Mouse (Mus musculus): ENCODE data around the gene Dhx57. TPM values are rescaled to one million over a fixed set of nuclear protein-coding genes. Genes with fewer than 3 reads are reported as not detected.

Dhx57 gene
- polyA plus RNA-seq, 1 experiment = 5.0 TPM

DNA sequence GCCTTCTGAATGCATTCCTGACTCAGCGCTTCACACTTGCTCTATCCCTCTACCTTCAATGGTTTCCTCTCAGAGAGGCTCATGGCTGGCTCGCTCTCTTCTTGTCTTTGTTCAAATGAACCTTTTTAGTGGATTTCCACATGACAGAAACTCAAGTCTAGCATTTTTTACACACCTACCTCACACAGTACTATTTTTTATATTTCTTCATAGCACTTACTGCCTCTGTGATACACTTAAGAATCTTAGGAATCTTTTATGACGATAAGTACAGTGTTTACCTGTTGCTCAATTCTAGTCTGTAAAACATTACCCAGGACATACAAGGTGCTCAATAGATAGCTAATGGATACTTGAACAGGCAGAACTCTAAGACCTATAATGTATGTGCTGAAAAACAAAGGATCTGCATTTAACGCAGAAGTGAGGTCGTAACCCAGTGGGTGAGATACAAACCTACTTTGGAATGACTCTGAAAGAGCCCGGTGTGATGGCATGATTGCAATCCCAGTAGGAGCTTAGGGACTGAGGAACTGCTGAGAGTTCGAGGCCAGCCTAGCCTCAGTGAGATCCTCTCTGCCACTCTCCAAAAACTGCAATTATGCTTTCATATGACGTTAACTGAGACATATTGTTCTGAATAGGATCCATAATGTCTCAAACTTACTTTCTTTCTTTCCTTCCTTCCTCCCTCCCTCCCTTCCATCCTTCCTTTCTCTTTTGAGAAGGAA lies 10.8 kb downstream of the Dhx57 start:
- no peak for TF ChIP-seq GATA1 (IDR thresholded peaks at IDR 0.05; ENCODE audit: low read length)

DNA sequence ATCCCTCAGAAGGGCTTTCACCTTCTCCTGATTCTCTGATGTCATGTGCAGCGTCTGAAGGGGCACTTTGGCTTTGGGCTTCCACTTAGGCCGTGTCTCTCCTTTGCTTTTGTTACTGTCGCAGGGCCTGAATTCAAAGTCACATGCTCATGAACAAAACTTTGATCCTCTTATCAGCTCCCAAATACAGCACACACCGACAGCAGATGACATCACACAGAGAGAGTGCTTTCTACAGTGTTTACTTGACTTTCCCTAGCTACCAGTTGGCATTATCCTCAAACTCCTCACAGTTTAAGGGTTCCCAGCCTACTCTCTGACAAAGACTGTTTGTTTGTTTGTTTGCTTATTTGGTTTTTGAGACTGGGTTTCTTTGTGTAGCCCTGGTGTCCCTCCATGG lies 12.0 kb downstream of the Dhx57 start:
- TF ChIP-seq GATA1 (IDR thresholded peaks at IDR 0.05; ENCODE audit: low read length) = no peak

DNA sequence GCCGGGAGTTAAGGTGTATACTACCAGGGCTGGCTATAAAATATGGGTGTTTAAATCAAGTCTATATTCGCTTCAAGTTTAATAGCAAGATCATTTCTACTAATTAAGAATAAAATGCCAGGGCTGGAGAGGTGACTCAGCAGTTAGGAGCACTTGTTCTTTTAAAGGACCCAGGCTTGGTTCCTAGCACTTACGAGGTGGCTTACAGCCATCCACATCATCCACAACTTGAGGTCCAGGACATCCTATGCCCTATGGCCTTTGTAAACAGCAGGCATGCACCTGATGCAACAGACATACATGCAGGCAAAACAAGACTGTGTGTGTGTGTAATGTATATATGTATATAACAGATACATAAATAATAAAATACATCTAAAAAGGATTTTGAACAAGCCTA lies 22.1 kb downstream of the Dhx57 start:
- TF ChIP-seq GATA1 (IDR thresholded peaks at IDR 0.05; ENCODE audit: low read length) = no peak

DNA sequence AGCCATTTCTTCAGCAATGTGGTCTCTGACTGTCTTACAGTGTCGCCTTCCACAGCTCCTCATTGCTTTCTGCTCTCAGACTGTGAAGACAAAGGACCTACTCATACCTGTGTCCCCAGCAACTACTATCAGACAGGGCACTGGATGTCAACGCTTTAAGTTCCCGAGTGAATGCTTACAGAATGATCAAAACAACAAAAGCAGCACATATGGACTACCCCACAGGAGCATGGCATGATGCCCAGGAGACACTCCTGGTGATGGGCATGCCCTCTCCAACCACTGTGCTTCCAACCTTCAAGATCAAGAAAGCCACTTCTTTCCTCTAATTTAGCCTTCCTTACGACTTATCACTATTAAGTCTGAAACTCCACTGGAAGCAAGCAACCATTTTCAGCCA lies 23.2 kb downstream of the Dhx57 start:
- no peak for TF ChIP-seq GATA1 (IDR thresholded peaks at IDR 0.05; ENCODE audit: low read length)

DNA sequence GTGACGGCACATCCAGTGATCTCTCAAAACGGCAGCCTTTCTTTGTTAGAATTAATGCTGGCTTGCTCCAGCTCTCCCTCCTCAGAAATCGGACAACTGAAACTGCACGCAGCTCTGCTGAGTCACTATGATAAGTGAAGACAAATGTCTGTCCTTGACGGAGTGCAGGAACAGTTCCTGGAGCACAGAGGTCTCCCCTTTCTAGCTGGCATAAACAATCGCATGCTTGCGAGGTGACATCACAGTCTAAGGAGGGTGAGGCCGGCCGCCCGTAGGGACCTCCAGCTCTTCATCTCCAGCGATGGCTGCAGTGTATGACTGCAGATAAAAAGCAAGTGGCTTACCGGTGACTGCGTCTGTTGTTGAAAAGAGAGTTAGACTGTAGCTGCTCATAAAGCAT lies 35.1 kb downstream of the Dhx57 start:
- TF ChIP-seq GATA1 (IDR thresholded peaks at IDR 0.05; ENCODE audit: low read length) = no peak

DNA sequence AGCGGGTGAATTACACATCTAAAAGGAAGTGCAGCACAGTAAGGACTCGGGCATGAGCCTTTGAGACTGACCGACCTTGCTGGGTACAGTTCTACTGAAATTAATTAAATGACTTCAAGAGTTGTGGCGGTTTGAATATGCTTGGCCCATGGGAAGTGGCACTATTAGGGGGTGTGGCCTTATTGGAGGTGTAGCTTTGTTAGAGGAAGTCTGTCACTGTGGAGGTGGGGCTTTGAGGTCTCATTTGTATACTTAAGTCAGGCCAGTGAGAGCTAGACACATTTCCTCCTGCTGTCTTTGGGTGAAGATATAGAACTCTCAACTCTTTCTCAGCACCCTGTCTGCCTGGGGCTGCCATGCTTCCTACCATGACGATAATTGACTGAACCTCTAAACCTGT lies 35.9 kb downstream of the Dhx57 start:
- no peak for TF ChIP-seq GATA1 (IDR thresholded peaks at IDR 0.05; ENCODE audit: low read length)

DNA sequence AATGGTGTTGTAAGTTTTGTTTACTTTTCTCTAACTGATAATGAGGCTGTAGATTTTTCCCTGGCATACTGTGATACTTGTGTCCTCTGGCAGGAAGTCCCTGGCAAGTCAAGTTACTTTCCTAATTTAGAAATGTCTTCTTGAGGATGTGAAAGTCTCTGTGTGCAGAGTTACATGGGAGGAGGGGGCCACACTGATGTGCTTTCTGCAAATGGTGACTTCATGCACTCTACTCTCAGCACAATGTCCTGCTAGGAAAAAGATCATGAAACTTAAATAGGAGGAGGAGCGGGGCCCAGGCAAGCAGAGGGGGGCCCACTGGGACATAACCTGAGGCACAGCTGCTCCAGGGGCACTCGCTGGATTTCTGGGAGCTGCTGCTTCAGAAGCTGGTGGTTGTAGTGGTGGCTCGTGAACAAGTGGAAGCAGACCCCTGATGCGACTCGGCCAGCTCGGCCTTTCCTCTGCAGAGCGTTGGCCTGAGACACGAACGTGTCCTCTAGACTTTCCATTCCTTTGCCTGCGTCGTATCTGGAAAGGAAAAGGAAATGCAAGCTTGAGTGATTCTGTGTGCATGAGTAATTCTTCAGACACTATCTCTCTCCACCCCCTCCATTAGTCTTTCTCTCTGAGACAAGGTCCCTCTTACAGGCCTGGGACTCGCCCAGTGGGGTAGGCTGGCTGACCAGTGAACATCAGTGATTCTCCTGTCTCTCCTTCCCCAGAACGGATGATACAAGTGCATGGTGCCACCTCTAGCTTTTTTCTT lies 37.3 kb downstream of the Dhx57 start:
- TF ChIP-seq GATA1 (IDR thresholded peaks at IDR 0.05; ENCODE audit: low read length) = no peak

DNA sequence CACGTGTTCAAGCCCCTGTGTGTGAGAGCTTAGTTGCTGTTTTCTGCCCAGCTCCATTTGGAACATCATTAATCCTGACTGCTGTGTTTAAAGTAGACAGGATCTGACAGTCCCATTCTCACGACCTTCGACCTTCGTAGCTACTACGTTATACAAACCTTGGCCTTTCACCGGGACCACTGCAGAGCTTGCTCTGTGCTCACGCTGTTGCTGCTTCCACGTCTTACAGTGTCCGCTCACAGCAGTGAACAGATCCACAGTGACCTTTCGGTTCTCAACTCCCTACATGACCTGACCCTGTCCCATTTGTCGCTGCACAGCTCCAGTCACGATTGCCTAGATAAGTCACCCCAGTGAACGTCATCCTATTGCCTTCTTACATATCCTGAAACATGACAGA lies 47.2 kb downstream of the Dhx57 start:
- TF ChIP-seq GATA1 (IDR thresholded peaks at IDR 0.05; ENCODE audit: low read length) = no peak

DNA sequence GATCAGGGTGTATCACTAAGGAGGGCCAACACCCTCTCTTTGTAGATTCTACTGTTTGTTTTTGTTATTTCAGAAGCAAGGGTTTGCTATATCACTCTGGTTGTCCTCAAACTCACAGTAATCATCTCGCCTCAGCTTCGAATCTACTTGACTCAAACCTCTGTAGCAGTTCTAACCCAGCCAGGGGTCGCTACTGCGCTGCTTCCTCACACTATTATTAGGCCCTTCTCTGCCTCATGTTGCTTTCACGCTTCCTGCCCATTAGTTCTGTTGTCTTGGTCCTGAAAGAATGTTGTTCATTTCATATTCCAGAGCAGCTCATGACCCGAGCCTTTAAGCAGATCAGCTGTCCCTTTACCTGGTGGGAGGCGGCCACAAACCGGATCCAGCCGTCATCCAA lies 48.7 kb downstream of the Dhx57 start:
- TF ChIP-seq GATA1 (IDR thresholded peaks at IDR 0.05; ENCODE audit: low read length) = no peak

DNA sequence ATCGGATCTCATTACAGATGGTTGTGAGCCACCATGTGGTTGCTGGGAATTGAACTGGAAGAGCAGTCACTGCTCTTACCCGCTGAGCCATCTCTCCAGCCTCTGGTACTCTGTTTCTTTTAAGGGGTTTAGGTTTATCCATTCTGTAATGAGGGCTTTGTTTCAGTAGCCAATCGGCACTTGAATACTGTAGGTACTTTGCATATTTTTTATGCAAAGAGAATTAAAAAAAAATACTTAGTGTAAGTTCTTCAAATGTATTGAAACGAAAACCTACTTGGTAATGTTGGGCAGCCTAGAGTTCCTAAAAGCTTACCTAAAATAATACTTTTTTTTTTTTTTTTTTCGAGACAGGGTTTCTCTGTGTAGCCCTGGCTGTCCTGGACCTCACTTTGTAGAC lies 52.8 kb downstream of the Dhx57 start:
- TF ChIP-seq GATA1 (IDR thresholded peaks at IDR 0.05; ENCODE audit: low read length) = no peak

DNA sequence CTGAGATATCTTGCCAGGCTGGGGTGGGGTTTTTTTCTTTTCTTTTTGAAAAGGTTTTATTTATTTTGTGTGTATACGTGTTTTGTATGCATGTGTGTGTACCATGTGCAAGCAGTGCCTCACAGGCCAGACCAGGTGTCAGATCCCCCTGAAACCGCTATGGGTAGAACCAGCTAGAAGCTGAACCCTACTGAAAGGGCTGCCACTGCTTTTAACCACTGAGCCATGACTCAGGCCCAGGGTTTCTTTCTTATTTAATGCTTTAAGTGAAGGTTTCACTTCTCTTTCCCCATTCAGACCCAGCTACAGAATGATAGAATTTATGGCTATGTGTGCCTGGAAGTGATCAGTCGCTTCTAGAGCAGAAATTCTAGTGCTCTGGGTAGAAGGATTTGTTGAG lies 53.5 kb downstream of the Dhx57 start:
- no peak for TF ChIP-seq GATA1 (IDR thresholded peaks at IDR 0.05; ENCODE audit: low read length)

DNA sequence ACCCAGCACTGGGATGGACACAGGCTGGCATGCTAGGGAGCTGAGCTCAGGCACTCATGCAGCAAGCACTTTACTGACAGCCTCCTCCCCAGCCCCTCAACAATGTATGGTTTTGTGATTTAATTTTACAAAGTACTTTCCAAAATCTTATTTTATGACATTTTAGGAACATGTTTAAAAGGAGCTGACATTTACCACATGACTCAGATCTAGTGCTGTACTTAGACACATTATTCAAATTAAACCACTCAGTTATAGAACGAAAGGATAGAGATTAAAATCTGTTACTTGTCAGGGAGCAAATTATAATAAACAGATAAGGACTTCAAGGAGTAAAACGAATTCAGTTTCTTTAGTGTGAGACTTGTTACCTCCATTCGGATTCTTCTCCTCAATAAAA lies 54.8 kb downstream of the Dhx57 start:
- no peak for TF ChIP-seq GATA1 (IDR thresholded peaks at IDR 0.05; ENCODE audit: low read length)

DNA sequence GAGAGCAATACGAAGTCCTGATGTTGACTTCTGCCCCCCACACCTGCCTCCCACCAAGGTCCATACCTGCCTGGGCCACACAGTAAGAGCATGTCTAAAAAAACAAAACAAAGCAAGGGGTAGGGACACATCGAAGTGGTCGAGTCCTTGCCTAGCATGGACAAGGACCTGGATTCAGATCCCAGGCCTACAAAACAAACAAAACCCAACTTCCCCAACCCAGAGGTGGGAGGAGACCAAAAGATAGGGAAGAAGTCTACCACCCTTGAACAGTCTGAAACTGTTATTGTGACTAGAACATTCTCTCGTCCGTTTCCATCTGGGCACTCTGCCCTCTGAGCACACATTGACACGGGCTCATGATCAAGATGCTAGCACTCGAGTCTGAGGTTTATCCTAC lies 55.9 kb downstream of the Dhx57 start:
- no peak for TF ChIP-seq GATA1 (IDR thresholded peaks at IDR 0.05; ENCODE audit: low read length)

DNA sequence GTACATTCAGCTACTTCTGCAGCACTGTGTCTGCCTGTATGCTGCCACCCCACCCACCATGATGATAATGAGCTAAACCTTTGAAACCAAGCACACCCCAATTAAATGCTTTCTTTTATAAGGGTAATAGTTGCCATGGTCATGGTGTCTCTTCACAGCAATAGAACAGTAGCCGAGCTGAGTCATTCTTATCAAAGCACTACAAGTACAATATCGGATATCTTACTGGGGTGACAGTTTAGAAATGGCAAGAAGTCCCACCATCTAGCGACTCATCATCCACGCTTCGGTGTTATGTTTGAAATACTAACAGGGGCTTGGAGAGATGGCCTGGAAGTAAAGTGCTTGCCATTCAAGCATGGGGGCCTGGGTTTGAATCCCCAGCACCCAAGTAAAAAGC lies 56.4 kb downstream of the Dhx57 start:
- TF ChIP-seq GATA1 (IDR thresholded peaks at IDR 0.05; ENCODE audit: low read length) = no peak

DNA sequence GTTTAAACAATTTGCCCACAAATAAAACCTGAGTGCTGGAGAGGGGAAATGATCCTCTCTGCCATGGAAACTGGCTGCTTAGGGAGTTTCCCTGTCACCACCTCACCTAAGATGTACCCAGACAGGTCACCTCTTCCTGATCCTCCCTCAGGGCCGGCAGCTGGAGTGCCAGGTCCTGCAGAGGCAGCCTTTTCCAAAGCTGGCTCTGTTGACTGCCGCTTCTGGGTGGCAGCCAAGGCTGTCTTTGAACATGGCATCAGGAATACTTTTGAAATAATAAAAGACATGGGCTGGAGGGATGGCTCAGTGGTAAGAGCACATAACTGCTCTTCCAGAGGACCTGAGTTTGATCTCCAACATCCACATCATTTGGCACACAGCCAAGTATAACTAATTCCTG lies 60.9 kb downstream of the Dhx57 start:
- TF ChIP-seq GATA1 (IDR thresholded peaks at IDR 0.05; ENCODE audit: low read length) = no peak

DNA sequence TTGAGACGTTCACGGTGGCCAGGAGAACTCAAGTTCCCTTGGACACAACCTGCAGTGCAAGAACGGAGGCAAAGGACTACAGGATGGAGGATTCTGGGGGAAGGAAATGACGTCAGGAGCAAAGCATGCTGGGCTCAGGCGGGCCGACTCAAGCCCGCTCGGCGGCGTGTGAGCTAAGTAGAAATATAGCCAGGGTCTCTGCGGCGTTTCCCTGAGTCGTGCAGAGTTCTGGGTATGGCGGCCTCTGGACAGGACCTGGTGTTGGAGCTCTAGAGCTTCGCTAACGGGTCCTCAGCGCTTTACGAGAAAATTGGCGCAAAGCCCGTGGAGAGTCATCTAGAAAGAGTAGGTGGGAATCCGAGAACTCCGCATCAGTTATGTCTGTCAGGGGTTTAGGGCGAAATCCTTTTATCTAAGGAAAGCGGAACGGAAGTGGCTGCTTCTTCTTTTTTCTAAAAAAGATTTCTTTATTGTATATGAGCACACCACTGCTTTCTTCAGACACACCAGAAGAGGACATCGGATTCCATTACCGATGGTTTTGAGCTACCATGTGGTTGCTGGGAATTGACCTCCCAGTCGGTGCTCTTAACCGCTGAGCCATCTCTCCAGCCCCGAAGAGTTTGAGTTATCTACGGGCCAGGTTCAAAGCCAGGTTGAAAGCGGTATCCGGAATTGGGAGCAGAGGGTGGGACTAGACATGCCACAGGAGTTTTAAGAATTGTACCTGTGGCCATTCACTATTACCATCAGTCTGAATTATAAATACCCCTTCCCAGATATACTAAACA lies 65.8 kb downstream of the Dhx57 start, which contains the start of gene Gemin6:
TSS of gene Gemin6 (plus strand) at position 116 of the 791 bp plus-strand sequence.
- TF ChIP-seq GATA1 (IDR thresholded peaks at IDR 0.05; ENCODE audit: low read length) = no peak
